ENCODE assay signal across 8 mouse cellular contexts in genomic region chr12:111672176-111672575, GRCm38 (mm10). TPM values are rescaled to one million over a fixed set of nuclear protein-coding genes. Genes with fewer than 3 reads are reported as not detected.
DNase-seq lines count a peak whose midpoint lies in the region; ATAC-seq and TF ChIP-seq lines count a peak whose summit lies in the region.

Gene Ckb (minus strand): TSS chr12:111672338.

- peaks cover 26% of the 10 kb centered on the region for H3K4me1 ChIP-seq in erythroblast, embryonic 14.5 days (ENCODE audit: control insufficient read depth)
- H3K4me1 ChIP-seq in embryonic facial prominence, embryonic 10.5 days = peaks cover 62% of the 10 kb centered on the region
- H3K4me1 ChIP-seq in intestine, postnatal 0 days (replicated peaks; ENCODE audit: control insufficient read depth, insufficient read depth, low read length) = peaks cover 11% of the 10 kb centered on the region

- no peak for ATAC-seq in erythroblast, adult 5-6 weeks (replicated peaks; ENCODE audit: low FRiP score, poor library complexity, severe bottlenecking)
- peak; percentile 37 for ATAC-seq in intestine, postnatal 0 days

- intact Hi-C loops in left cerebral cortex, postnatal 10 days (cut with DNase I) = loop anchor here (5.0 kb wide), 1 partner anchor 40 kb away; the partner anchor contains the start of genes Apopt1 and Bag5

- H3K4me2 ChIP-seq in intestine, postnatal 0 days (replicated peaks; ENCODE audit: low read depth) = peak within 1 kb of the TSS; percentile 84

- peaks cover 22% of the 10 kb centered on the region for H3K79me2 ChIP-seq in macrophage (ENCODE audit: inconsistent target)

- no peak for TF ChIP-seq CTCF in intestine, postnatal 0 days (IDR thresholded peaks at IDR 0.05; ENCODE audit: low read depth)

- under 1% methylated on average over 31 of the region's 31 CpGs for WGBS in embryonic facial prominence, embryonic 10.5 days
- under 1% methylated on average over 31 of the region's 31 CpGs for WGBS in intestine, postnatal 0 days
- WGBS in macrophage (ENCODE audit: missing documents) = under 1% methylated on average over 30 of the region's 31 CpGs

- peak; percentile 87 for DNase-seq in embryonic facial prominence, embryonic 10.5 days (ENCODE audit: low spot score)
- DNase-seq in heart, adult 11 months = peak; percentile 99
- peak; percentile 93 to 95 for DNase-seq in left cerebral cortex, postnatal 10 days (ENCODE audit: extremely low spot score in 1 of 2, low spot score in 2 of 2)
- peak; percentile 92 for DNase-seq in right cerebral cortex, postnatal 4 days

- peaks cover 79% of the 10 kb centered on the region for H3K27me3 ChIP-seq in erythroblast, embryonic 14.5 days (ENCODE audit: control insufficient read depth)
- peaks cover 77% of the 10 kb centered on the region for H3K27me3 ChIP-seq in embryonic facial prominence, embryonic 10.5 days (replicated peaks; ENCODE audit: low read depth, poor library complexity, severe bottlenecking)
- no peaks in the 10 kb centered on the region for H3K27me3 ChIP-seq in intestine, postnatal 0 days (replicated peaks; ENCODE audit: control insufficient read depth, insufficient read depth, low read length)

- H3K9me3 ChIP-seq in erythroblast, embryonic 14.5 days (ENCODE audit: control insufficient read depth, low read length) = peaks cover 7% of the 10 kb centered on the region; the same call in 1 of the 2 replicates
- no peaks in the 10 kb centered on the region for H3K9me3 ChIP-seq in embryonic facial prominence, embryonic 10.5 days
- H3K9me3 ChIP-seq in intestine, postnatal 0 days (ENCODE audit: control insufficient read depth) = no peaks in the 10 kb centered on the region

- peak within 1 kb of the TSS; percentile 52 for H3K9ac ChIP-seq in intestine, postnatal 0 days (ENCODE audit: low read depth, low read length)

- peak within 1 kb of the TSS; percentile 89 for H3K27ac ChIP-seq in embryonic facial prominence, embryonic 10.5 days (replicated peaks)
- no peak within 1 kb of the TSS; the same call in 1 of the 2 replicates for H3K27ac ChIP-seq in intestine, postnatal 0 days (ENCODE audit: low read depth, low read length)
- H3K27ac ChIP-seq in macrophage = peak within 1 kb of the TSS; percentile 66

- H3K4me3 ChIP-seq in erythroblast, embryonic 14.5 days (replicated peaks) = peak within 1 kb of the TSS; percentile 31
- H3K4me3 ChIP-seq in embryonic facial prominence, embryonic 10.5 days = peak within 1 kb of the TSS; percentile 79
- H3K4me3 ChIP-seq in intestine, postnatal 0 days (ENCODE audit: low read depth, low read length) = peak within 1 kb of the TSS; percentile 53
- H3K4me3 ChIP-seq in macrophage (ENCODE audit: inconsistent target) = peak within 1 kb of the TSS; percentile 73

- no peaks in the 10 kb centered on the region for H3K36me3 ChIP-seq in erythroblast, embryonic 14.5 days (ENCODE audit: control insufficient read depth)
- H3K36me3 ChIP-seq in embryonic facial prominence, embryonic 10.5 days (replicated peaks) = peaks cover 20% of the 10 kb centered on the region
- H3K36me3 ChIP-seq in intestine, postnatal 0 days (ENCODE audit: control insufficient read depth, insufficient read depth) = 0 out of 2 replicates have a peak, but pooled peaks cover 9% of the 10 kb centered on the region
- no peaks in the 10 kb centered on the region for H3K36me3 ChIP-seq in macrophage (ENCODE audit: inconsistent target)

RNA-seq across cellular contexts. Expression of gene Ckb, which starts in this region (rescaled TPM):
- 0.38 and 0.69 TPM in 2 replicates for polyA plus RNA-seq in erythroblast, embryonic 14.5 days (2012)
- total RNA-seq in erythroblast, adult 5-6 weeks (2015; ENCODE audit: low replicate concordance) = 6.9 and 9.4 TPM in 2 replicates
- 3.2 and 8.5 TPM in 2 replicates for total RNA-seq in erythroblast, adult 5-6 weeks (2017; ENCODE audit: low replicate concordance)
- 479 and 683 TPM in 2 replicates for polyA plus RNA-seq in embryonic facial prominence, embryonic 10.5 days (2016; fragmentation: Nextera tagmentation; extraction: Ambion mirVana)
- 628 and 645 TPM in 2 replicates for polyA plus RNA-seq in intestine, postnatal 0 days (2015; fragmentation: Nextera tagmentation; extraction: Ambion mirVana)
- 1,000 to 10,000 TPM in 1 of 2 experiments, 100 to 1,000 TPM in 1; 966 to 1,046 TPM for total RNA-seq in left cerebral cortex, postnatal 10 days (2021)
- total RNA-seq in macrophage (2018; cell fraction: chromatin; rRNA removed) = 100 to 1,000 TPM in 5 of 26 experiments, 10 to 100 TPM in 18, 1 to 10 TPM in 3; 3.7 to 154 (median 33.6) TPM
- total RNA-seq in macrophage (2018; cell fraction: cytosol; rRNA removed) = 100 to 1,000 TPM; 119 to 258 (median 181) TPM
- 100 to 1,000 TPM in 7 of 26 experiments, 10 to 100 TPM in 19; 17.8 to 207 (median 69.1) TPM for total RNA-seq in macrophage (2018; cell fraction: nucleus; rRNA removed)
- 135 to 330 TPM (median 190 TPM) in 3 replicates for polyA plus RNA-seq in macrophage (2018)

Comparison
In these comparisons a context has a peak if more than half of its experiments do, and no peak if none do; other contexts are left out.
1. RNA of gene Ckb (total RNA-seq): 966 to 1,046 TPM in left cerebral cortex, postnatal 10 days; 3.2 to 9.4 TPM in erythroblast, adult 5-6 weeks; every median in the first group is over 10 times any median in the second.
2. RNA of gene Ckb (polyA plus RNA-seq): 628 to 645 TPM in intestine, postnatal 0 days, 479 to 683 TPM in embryonic facial prominence, embryonic 10.5 days and 135 to 330 TPM in macrophage; 0.38 to 0.69 TPM in erythroblast, embryonic 14.5 days; every median in the first group is over 10 times any median in the second.
3. Peak in every context shown above with its lines, with median percentiles within 50 percentile points of each other: H3K4me3 ChIP-seq and DNase-seq.